Mouse (Mus musculus) testis, adult 2 months (tissue): ENCODE measurements at regions not wholly inside any gene's neighbourhood (a gene's known extent, or its start where the extent isn't known, plus 50 kb on each side); places are given as distances from the start of the nearest gene placed in this dataset.

Source experiments
- CTCF ChIP-seq: fragments of 200-500 bp; IDR thresholded peaks from 2 replicates; pipeline ENCODE4 v1.5.1; 2012; ENCODE audit warnings: low read depth, mild to moderate bottlenecking, inconsistent platforms, low read length, moderate library complexity; ENCODE audit not compliant: control insufficient read depth, insufficient read depth, insufficient replicate concordance
- POLR2A ChIP-seq: fragments of 200-500 bp; IDR thresholded peaks from 2 replicates; pipeline ENCODE4 v1.6.1; 2012; ENCODE audit warnings: low read depth, mild to moderate bottlenecking, inconsistent platforms, low read length, moderate library complexity; ENCODE audit not compliant: control insufficient read depth

DNA sequence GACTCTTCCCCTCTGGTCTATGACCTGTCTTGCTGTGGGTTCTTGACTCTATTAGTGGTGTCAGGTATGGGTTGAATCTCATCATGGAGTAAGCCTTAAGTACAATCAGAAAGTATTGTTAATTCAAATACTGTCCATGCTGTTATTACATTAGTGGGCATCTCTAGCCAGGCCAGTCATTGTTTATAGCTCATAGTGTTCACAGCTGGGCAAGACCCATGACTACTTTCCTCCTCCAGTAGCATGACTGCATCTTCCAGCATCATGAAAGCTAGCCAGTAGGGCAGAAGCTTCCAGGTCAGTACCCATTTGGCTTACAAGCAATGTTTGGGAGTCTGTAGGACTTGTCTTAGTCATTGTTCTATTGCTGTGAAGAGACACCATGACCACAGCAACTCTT is 81.4 kb downstream of the Fam168b start:
- TF ChIP-seq CTCF (no peak), POLR2A (no peak)
